Mouse (Mus musculus) forebrain, postnatal 0 days (tissue): ENCODE measurements around the gene Mesd. TPM values are rescaled to one million over a fixed set of nuclear protein-coding genes. Genes with fewer than 3 reads are reported as not detected.
A peak's percentile ranks its signal among the peaks of the same experiment; 100 is the strongest.
"Not testable (repeated sequence)": the region's sequence is repeated elsewhere in the genome, so short reads cannot be mapped to it uniquely, and the experiment has no call there.

ENCODE experiments used
- ATAC-seq: fragments of 200-750 bp; cut with Nextera tagmentation; 2 replicates; pipeline ENCODE4 v1.8.0; 2017; ENCODE audit warnings: mild to moderate bottlenecking, moderate library complexity
- DNase-seq: peaks from one replicate; pipeline ENCODE4 v3.0.0-alpha.2; 2015
- H3K27ac ChIP-seq: fragments of 300-500 bp; sonication (generic); 2 replicates; pipeline ENCODE4 v1.5.1; 2014; ENCODE audit warnings: low read depth, mild to moderate bottlenecking, antibody characterized with exemption, low read length, moderate library complexity, mixed read lengths
- H3K27me3 ChIP-seq: fragments of 300-500 bp; sonication (generic); 2 replicates; pipeline ENCODE4 v1.6.1; 2014; ENCODE audit warnings: mild to moderate bottlenecking, low read length, mixed read lengths; ENCODE audit not compliant: insufficient read depth
- H3K36me3 ChIP-seq: fragments of 300-500 bp; sonication (generic); 2 replicates; pipeline ENCODE4 v1.6.1; 2014; ENCODE audit warnings: mild to moderate bottlenecking, moderate library complexity; ENCODE audit not compliant: insufficient read depth
- H3K4me1 ChIP-seq: fragments of 300-500 bp; sonication (generic); 2 replicates; pipeline ENCODE4 v1.6.1; 2014; ENCODE audit warnings: antibody characterized with exemption; ENCODE audit not compliant: insufficient read depth
- H3K4me2 ChIP-seq: fragments of 300-500 bp; sonication (generic); 2 replicates; pipeline ENCODE4 v1.6.1; 2014; ENCODE audit warnings: low read depth, mild to moderate bottlenecking, moderate library complexity
- H3K4me3 ChIP-seq: fragments of 300-500 bp; sonication (generic); 2 replicates; pipeline ENCODE4 v1.5.1; 2014; ENCODE audit warnings: low read depth, low read length, mixed read lengths
- H3K9ac ChIP-seq: fragments of 300-500 bp; sonication (generic); 2 replicates; pipeline ENCODE4 v1.6.1; 2014; ENCODE audit warnings: mild to moderate bottlenecking
- H3K9me3 ChIP-seq: fragments of 300-500 bp; sonication (generic); 2 replicates; pipeline ENCODE4 v1.6.1; 2016; ENCODE audit warnings: low read length
- CTCF ChIP-seq: sonication (generic); IDR thresholded peaks from 2 replicates; pipeline ENCODE4 v1.5.1; 2016; ENCODE audit warnings: antibody characterized with exemption, control low read depth, low read depth
- WGBS: fragments of 180-500 bp; shearing (Covaris S2); extraction: QIAGEN DNeasy Blood & Tissue Kit; methylation state at CpG from one replicate; pipeline ENCODE4 v1.1.7; 2014; 5-methylcytosine and 5-hydroxymethylcytosine counted together
- polyA plus RNA-seq: library from polyadenylated mRNA; unstranded; fragments of >200 nt; fragmentation: Nextera tagmentation; extraction: Ambion mirVana; gene quantifications from 2 replicates; pipeline ENCODE4 v1.2.1, GENCODE M21; 2015
- total RNA-seq: library from RNA; depleted of rRNA; stranded (reverse); fragments of >200 nt; gene quantifications from 2 replicates; pipeline ENCODE4 v1.2.3, GENCODE M21; 2014

Mesd gene
- total and polyA plus RNA-seq, 2 experiments from 2014 or later = 32.1 to 76.9 TPM

- no peak for TF ChIP-seq CTCF
- H3K4me3 ChIP-seq = no peak overlapping the region
- H3K4me1 ChIP-seq = peaks cover 18% of the 10 kb centered on the region
- no peak overlapping the region for H3K9ac ChIP-seq
- no peaks in the 10 kb centered on the region for H3K36me3 ChIP-seq
- no peaks in the 10 kb centered on the region for H3K9me3 ChIP-seq
- WGBS = 71% methylated on average over 3 of the region's 3 CpGs
- H3K27ac ChIP-seq = no peak overlapping the region
- ATAC-seq (no peak), DNase-seq (no peak)
- no peaks in the 10 kb centered on the region for H3K27me3 ChIP-seq
- H3K4me2 ChIP-seq = no peak overlapping the region
These were observed 5.1 kb downstream of the Mesd start for GRCm38 (mm10) chr7:83889383-83889782.

GRCm38 (mm10) chr7:83889946-83890345 is 5.7 kb downstream of the Mesd start:
- H3K36me3 ChIP-seq, H3K4me3 ChIP-seq, H3K27ac ChIP-seq, H3K9me3 ChIP-seq, H3K9ac ChIP-seq, ATAC-seq, H3K4me2 ChIP-seq, DNase-seq, H3K27me3 ChIP-seq: not testable (repeated sequence)
- H3K4me1 ChIP-seq = peaks cover 13% of the 10 kb centered on the region
- WGBS = 86% methylated on average over 5 of the region's 5 CpGs

- Histone ChIP-seq H3K4me3 (peak overlapping the region; percentile 74), H3K4me1 (peaks cover 11% of the 10 kb centered on the region), H3K4me2 (peak overlapping the region; percentile 83), H3K9me3 (no peaks in the 10 kb centered on the region), H3K27ac (peak overlapping the region; percentile 91), H3K27me3 (no peaks in the 10 kb centered on the region), H3K9ac (peak overlapping the region; percentile 82), H3K36me3 (peaks cover 11% of the 10 kb centered on the region)
- TF ChIP-seq CTCF = peak; percentile 63
- DNase-seq (peak; percentile 95), ATAC-seq (peak; percentile 96)
- WGBS = 3% methylated on average over 42 of the region's 44 CpGs
These were observed 7.4 kb downstream of the Mesd start for GRCm38 (mm10) chr7:83891433-83892332.

GRCm38 (mm10) chr7:83892333-83892669 is 8.0 kb downstream of the Mesd start:
- Histone ChIP-seq H3K9ac (peak overlapping the region; percentile 82), H3K36me3 (peaks cover 13% of the 10 kb centered on the region), H3K27ac (peak overlapping the region; percentile 91), H3K9me3 (no peaks in the 10 kb centered on the region), H3K4me2 (peak overlapping the region; percentile 83), H3K4me1 (peaks cover 11% of the 10 kb centered on the region), H3K27me3 (no peaks in the 10 kb centered on the region), H3K4me3 (peak overlapping the region; percentile 74)
- no peak for DNase-seq
- under 1% methylated on average over 20 of the region's 21 CpGs for WGBS
- no peak; the same call in 1 of the 2 replicates for ATAC-seq
- TF ChIP-seq CTCF = no peak

- no peaks in the 10 kb centered on the region for H3K9me3 ChIP-seq
- no peak for DNase-seq
- WGBS = 97% methylated on average over 1 of the region's 1 CpGs
- no peak for ATAC-seq
- TF ChIP-seq CTCF = no peak
- H3K27me3 ChIP-seq = no peaks in the 10 kb centered on the region
- no peak overlapping the region for H3K4me2 ChIP-seq
- H3K27ac ChIP-seq = no peak overlapping the region
- H3K4me1 ChIP-seq = peaks cover 11% of the 10 kb centered on the region
- H3K36me3 ChIP-seq = peaks cover 34% of the 10 kb centered on the region
- no peak overlapping the region for H3K9ac ChIP-seq
- H3K4me3 ChIP-seq = no peak overlapping the region
These were observed 10.1 kb downstream of the Mesd start for GRCm38 (mm10) chr7:83894348-83894747.

- ATAC-seq (no peak), DNase-seq (no peak)
- H3K4me2 ChIP-seq = no peak overlapping the region
- no peak for TF ChIP-seq CTCF
- no peaks in the 10 kb centered on the region for H3K27me3 ChIP-seq
- H3K9ac ChIP-seq = no peak overlapping the region
- H3K27ac ChIP-seq = no peak overlapping the region
- no peak overlapping the region for H3K4me3 ChIP-seq
- H3K4me1 ChIP-seq = peaks cover 11% of the 10 kb centered on the region
- H3K9me3 ChIP-seq = no peaks in the 10 kb centered on the region
- peaks cover 48% of the 10 kb centered on the region for H3K36me3 ChIP-seq
- WGBS = 95% methylated on average over 5 of the region's 5 CpGs
These were observed 11.9 kb downstream of the Mesd start for GRCm38 (mm10) chr7:83896077-83896740.

- no peak for ATAC-seq
- WGBS = 93% methylated on average over 11 of the region's 11 CpGs
- no peaks in the 10 kb centered on the region for H3K9me3 ChIP-seq
These were observed 14.0 kb downstream of the Mesd start for GRCm38 (mm10) chr7:83898267-83898666.

More at GRCm38 (mm10) chr7:83898267-83898666, 14.0 kb downstream of the Mesd start:
- TF ChIP-seq CTCF = no peak
- DNase-seq = no peak
- Histone ChIP-seq H3K4me1 (peaks cover 7% of the 10 kb centered on the region), H3K4me2 (no peak overlapping the region), H3K9ac (no peak overlapping the region), H3K36me3 (peaks cover 51% of the 10 kb centered on the region), H3K4me3 (no peak overlapping the region), H3K27ac (no peak overlapping the region), H3K27me3 (no peaks in the 10 kb centered on the region)
